Mouse (Mus musculus): ENCODE measurements at regions not wholly inside any gene's neighbourhood (a gene's known extent, or its start where the extent isn't known, plus 50 kb on each side); places are given as distances from the start of the nearest gene placed in this dataset.

DNA sequence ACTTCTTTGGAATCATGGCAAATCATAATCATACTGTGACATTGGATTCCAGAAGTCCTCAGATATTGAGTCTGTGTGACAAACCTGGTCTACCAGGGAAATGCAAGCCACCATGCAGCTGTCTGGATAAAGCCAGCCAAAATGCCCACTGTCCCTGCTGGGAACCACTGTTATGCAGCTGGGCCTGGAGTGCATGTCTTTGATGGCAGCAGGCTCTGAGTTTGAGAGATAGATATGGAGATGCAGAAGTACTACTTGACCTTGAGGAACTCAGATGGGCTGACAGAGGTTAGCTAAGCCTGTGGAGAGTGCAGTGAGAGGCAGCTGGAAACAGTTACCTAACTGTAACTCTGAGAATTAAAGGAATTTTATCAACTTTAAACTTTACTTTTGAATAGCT, 1039.8 kb upstream of the Lrrn3 start:
- Histone ChIP-seq H3K27me3 (ENCODE audit: insufficient read depth, low read length) (no peaks in the 10 kb centered on the region), H3K4me1 (replicated peaks; ENCODE audit: low read depth, low read length) (peaks cover 37% of the 10 kb centered on the region), H3K4me3 (replicated peaks; ENCODE audit: low read length) (no peak overlapping the region), H3K36me3 (ENCODE audit: insufficient read depth, low read length) (no peaks in the 10 kb centered on the region), H3K9me3 (ENCODE audit: low read length) (no peaks in the 10 kb centered on the region)
- TF ChIP-seq CTCF (conservative IDR thresholded peaks at IDR 0.05; ENCODE audit: low read length), result no peak
- TF ChIP-seq NANOG (IDR thresholded peaks at IDR 0.05; ENCODE audit: borderline replicate concordance, low read length), result peak; percentile 68; the same call in 1 of the 2 replicates
- TF ChIP-seq POU5F1 (IDR thresholded peaks at IDR 0.05; ENCODE audit: borderline replicate concordance, low read length), result peak; percentile 94

DNA sequence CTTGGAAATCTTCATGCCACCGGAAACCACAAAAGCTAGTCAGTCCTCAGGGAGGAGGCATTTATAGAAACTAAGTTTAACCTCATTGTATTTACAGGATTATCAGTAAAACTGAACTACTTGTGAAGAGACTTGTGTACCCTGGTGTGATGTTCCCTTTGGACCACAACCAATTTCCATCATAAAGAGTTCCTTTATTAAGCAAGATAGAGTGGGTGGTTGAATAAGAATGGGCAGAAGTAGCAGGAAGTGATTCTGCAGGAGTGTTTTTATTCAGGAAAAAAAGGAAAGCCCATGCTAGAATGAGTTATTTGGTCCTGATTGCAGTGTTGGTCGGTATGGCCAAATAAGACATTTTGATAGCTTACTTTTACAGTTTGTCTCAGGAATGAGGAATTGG, 1038.6 kb upstream of the Lrrn3 start:
- peak; percentile 52; the same call in 1 of the 2 replicates for TF ChIP-seq NANOG (IDR thresholded peaks at IDR 0.05; ENCODE audit: borderline replicate concordance, low read length)
- peak; percentile 92 for TF ChIP-seq POU5F1 (IDR thresholded peaks at IDR 0.05; ENCODE audit: borderline replicate concordance, low read length)
- no peak for TF ChIP-seq CTCF (conservative IDR thresholded peaks at IDR 0.05; ENCODE audit: low read length)
- H3K27me3 ChIP-seq (ENCODE audit: insufficient read depth, low read length), result no peaks in the 10 kb centered on the region
- no peaks in the 10 kb centered on the region for H3K36me3 ChIP-seq (ENCODE audit: insufficient read depth, low read length)
- H3K4me3 ChIP-seq (replicated peaks; ENCODE audit: low read length), result no peak overlapping the region
- no peaks in the 10 kb centered on the region for H3K9me3 ChIP-seq (ENCODE audit: low read length)
- peaks cover 37% of the 10 kb centered on the region for H3K4me1 ChIP-seq (replicated peaks; ENCODE audit: low read depth, low read length)

Measured in E14TG2a.4 (cell line).